Mouse (Mus musculus): Measurements from ENCODE around the gene Jazf1.

- TF ChIP-seq MAFK (IDR thresholded peaks at IDR 0.05; ENCODE audit: insufficient read depth, low read depth, low read length) = no peak
- TF ChIP-seq HCFC1 (IDR thresholded peaks at IDR 0.05; ENCODE audit: borderline replicate concordance, insufficient read depth, low read length) = no peak
- TF ChIP-seq CHD2 (IDR thresholded peaks at IDR 0.05; ENCODE audit: low read depth, low read length) = no peak
- no peak for TF ChIP-seq ZNF384 (IDR thresholded peaks at IDR 0.05; ENCODE audit: low read depth, low read length)
- no peak for TF ChIP-seq ZC3H11A (IDR thresholded peaks at IDR 0.05; ENCODE audit: borderline replicate concordance, low read depth, low read length)
These were observed 112.3 kb downstream of the Jazf1 start for GRCm38 (mm10) chr6:52956131-52956530.
